Mouse (Mus musculus): ENCODE measurements around the gene Tex35. TPM values are rescaled to one million over a fixed set of nuclear protein-coding genes. Genes with fewer than 3 reads are reported as not detected.

Tex35 gene
- polyA plus RNA-seq (2014; fragmentation: Nextera tagmentation; extraction: Ambion mirVana): not detected in 2 replicates

GRCm38 (mm10) chr1:157108580-157108979, at the start of gene Tex35:
TSS of gene Tex35 (minus strand) at chr1:157108680.
- no peak for TF ChIP-seq CTCF (IDR thresholded peaks at IDR 0.05; ENCODE audit: low read depth)
- Histone ChIP-seq H3K27me3 (ENCODE audit: insufficient read depth, low read length) (no peaks in the 10 kb centered on the region), H3K36me3 (ENCODE audit: insufficient read depth) (no peaks in the 10 kb centered on the region), H3K9me3 (ENCODE audit: low read depth, low read length) (no peaks in the 10 kb centered on the region), H3K4me3 (ENCODE audit: low read depth, low read length) (no peak within 1 kb of the TSS), H3K4me2 (no peak within 1 kb of the TSS), H3K9ac (no peak within 1 kb of the TSS), H3K27ac (ENCODE audit: low read depth) (no peak within 1 kb of the TSS), H3K4me1 (ENCODE audit: insufficient read depth) (no peaks in the 10 kb centered on the region)
- DNase-seq (no peak), ATAC-seq (ENCODE audit: insufficient read depth) (no peak)
- 72% methylated on average over 4 of the region's 4 CpGs for WGBS

GRCm38 (mm10) chr1:157153781-157154180, 45.3 kb upstream of the Tex35 start:
- no peak overlapping the region for H3K4me2 ChIP-seq
- DNase-seq (no peak), ATAC-seq (ENCODE audit: insufficient read depth) (no peak)
- peaks cover 11% of the 10 kb centered on the region for H3K36me3 ChIP-seq (ENCODE audit: insufficient read depth)
- H3K27ac ChIP-seq (ENCODE audit: low read depth): no peak overlapping the region
- no peak for TF ChIP-seq CTCF (IDR thresholded peaks at IDR 0.05; ENCODE audit: low read depth)
- H3K9me3 ChIP-seq (ENCODE audit: low read depth, low read length): no peaks in the 10 kb centered on the region
- no peak overlapping the region for H3K4me3 ChIP-seq (ENCODE audit: low read depth, low read length)
- no peak overlapping the region for H3K9ac ChIP-seq
- no peaks in the 10 kb centered on the region for H3K27me3 ChIP-seq (ENCODE audit: insufficient read depth, low read length)
- H3K4me1 ChIP-seq (ENCODE audit: insufficient read depth): no peaks in the 10 kb centered on the region

GRCm38 (mm10) chr1:157150107-157150506, 41.6 kb upstream of the Tex35 start:
- no peaks in the 10 kb centered on the region for H3K27me3 ChIP-seq (ENCODE audit: insufficient read depth, low read length)
- H3K9ac ChIP-seq: no peak overlapping the region
- no peak for TF ChIP-seq CTCF (IDR thresholded peaks at IDR 0.05; ENCODE audit: low read depth)

GRCm38 (mm10) chr1:157144621-157145020, 36.1 kb upstream of the Tex35 start:
- DNase-seq (no peak), ATAC-seq (ENCODE audit: insufficient read depth) (no peak)
- Histone ChIP-seq H3K27ac (ENCODE audit: low read depth) (no peak overlapping the region), H3K4me3 (ENCODE audit: low read depth, low read length) (no peak overlapping the region), H3K27me3 (ENCODE audit: insufficient read depth, low read length) (no peaks in the 10 kb centered on the region), H3K4me2 (no peak overlapping the region), H3K4me1 (ENCODE audit: insufficient read depth) (no peaks in the 10 kb centered on the region), H3K9me3 (ENCODE audit: low read depth, low read length) (no peaks in the 10 kb centered on the region), H3K9ac (no peak overlapping the region), H3K36me3 (ENCODE audit: insufficient read depth) (0 out of 2 replicates have a peak, but pooled peaks cover 4% of the 10 kb centered on the region)
- no peak for TF ChIP-seq CTCF (IDR thresholded peaks at IDR 0.05; ENCODE audit: low read depth)
- WGBS: 91% methylated on average over 3 of the region's 3 CpGs

More at GRCm38 (mm10) chr1:157150107-157150506, 41.6 kb upstream of the Tex35 start:
- 81% methylated on average over 1 of the region's 1 CpGs for WGBS
- H3K4me2 ChIP-seq: no peak overlapping the region
- H3K4me1 ChIP-seq (ENCODE audit: insufficient read depth): no peaks in the 10 kb centered on the region
- 0 out of 2 replicates have a peak, but pooled peaks cover 4% of the 10 kb centered on the region for H3K36me3 ChIP-seq (ENCODE audit: insufficient read depth)
- no peak overlapping the region for H3K27ac ChIP-seq (ENCODE audit: low read depth)
- no peak overlapping the region for H3K4me3 ChIP-seq (ENCODE audit: low read depth, low read length)
- ATAC-seq (ENCODE audit: insufficient read depth): no peak
- DNase-seq: no peak
- H3K9me3 ChIP-seq (ENCODE audit: low read depth, low read length): no peaks in the 10 kb centered on the region

GRCm38 (mm10) chr1:157143326-157143932, 34.9 kb upstream of the Tex35 start:
- TF ChIP-seq CTCF (IDR thresholded peaks at IDR 0.05; ENCODE audit: low read depth): no peak
- no peak overlapping the region for H3K9ac ChIP-seq
- DNase-seq (no peak), ATAC-seq (ENCODE audit: insufficient read depth) (no peak)
- no peak overlapping the region for H3K4me3 ChIP-seq (ENCODE audit: low read depth, low read length)
- H3K4me2 ChIP-seq: no peak overlapping the region
- H3K27ac ChIP-seq (ENCODE audit: low read depth): no peak overlapping the region
- 0 out of 2 replicates have a peak, but pooled peaks cover 4% of the 10 kb centered on the region for H3K36me3 ChIP-seq (ENCODE audit: insufficient read depth)
- whole genome bisulfite sequencing: 28% methylated on average over 7 of the region's 7 CpGs
- H3K9me3 ChIP-seq (ENCODE audit: low read depth, low read length): no peaks in the 10 kb centered on the region
- H3K27me3 ChIP-seq (ENCODE audit: insufficient read depth, low read length): no peaks in the 10 kb centered on the region
- H3K4me1 ChIP-seq (ENCODE audit: insufficient read depth): no peaks in the 10 kb centered on the region

- Histone ChIP-seq H3K4me1 (ENCODE audit: insufficient read depth) (no peaks in the 10 kb centered on the region), H3K9ac (no peak overlapping the region), H3K27me3 (ENCODE audit: insufficient read depth, low read length) (no peaks in the 10 kb centered on the region), H3K4me3 (ENCODE audit: low read depth, low read length) (no peak overlapping the region), H3K4me2 (no peak overlapping the region), H3K9me3 (ENCODE audit: low read depth, low read length) (no peaks in the 10 kb centered on the region), H3K27ac (ENCODE audit: low read depth) (no peak overlapping the region), H3K36me3 (ENCODE audit: insufficient read depth) (0 out of 2 replicates have a peak, but pooled peaks cover 4% of the 10 kb centered on the region)
- DNase-seq (no peak), ATAC-seq (ENCODE audit: insufficient read depth) (no peak)
- WGBS: 77% methylated on average over 3 of the region's 3 CpGs
- TF ChIP-seq CTCF (IDR thresholded peaks at IDR 0.05; ENCODE audit: low read depth): no peak
These were observed 32.5 kb upstream of the Tex35 start for GRCm38 (mm10) chr1:157141014-157141413.

- H3K36me3 ChIP-seq (ENCODE audit: insufficient read depth): no peaks in the 10 kb centered on the region
- H3K9me3 ChIP-seq (ENCODE audit: low read depth, low read length): no peaks in the 10 kb centered on the region
- 66% methylated on average over 1 of the region's 1 CpGs for WGBS
- no peak for TF ChIP-seq CTCF (IDR thresholded peaks at IDR 0.05; ENCODE audit: low read depth)
- no peak overlapping the region for H3K27ac ChIP-seq (ENCODE audit: low read depth)
- H3K4me1 ChIP-seq (ENCODE audit: insufficient read depth): no peaks in the 10 kb centered on the region
- no peak overlapping the region for H3K9ac ChIP-seq
- H3K4me2 ChIP-seq: no peak overlapping the region
- no peak overlapping the region for H3K4me3 ChIP-seq (ENCODE audit: low read depth, low read length)
- no peaks in the 10 kb centered on the region for H3K27me3 ChIP-seq (ENCODE audit: insufficient read depth, low read length)
- DNase-seq (no peak), ATAC-seq (ENCODE audit: insufficient read depth) (0 out of 2 replicates have a peak, but pooled peaks have one; percentile 53)
These were observed 29.4 kb upstream of the Tex35 start for GRCm38 (mm10) chr1:157137854-157138241.

Data from lung, embryonic 14.5 days (tissue).